Mouse (Mus musculus): Measurements from ENCODE around the gene Cpm. TPM values are rescaled to one million over a fixed set of nuclear protein-coding genes. Genes with fewer than 3 reads are reported as not detected.
A peak's percentile ranks its signal among the peaks of the same experiment; 100 is the strongest.

Gene Cpm
- polyA plus RNA-seq (2012; fragmentation: generic; extraction: Trizol), result 0.07 TPM

DNA sequence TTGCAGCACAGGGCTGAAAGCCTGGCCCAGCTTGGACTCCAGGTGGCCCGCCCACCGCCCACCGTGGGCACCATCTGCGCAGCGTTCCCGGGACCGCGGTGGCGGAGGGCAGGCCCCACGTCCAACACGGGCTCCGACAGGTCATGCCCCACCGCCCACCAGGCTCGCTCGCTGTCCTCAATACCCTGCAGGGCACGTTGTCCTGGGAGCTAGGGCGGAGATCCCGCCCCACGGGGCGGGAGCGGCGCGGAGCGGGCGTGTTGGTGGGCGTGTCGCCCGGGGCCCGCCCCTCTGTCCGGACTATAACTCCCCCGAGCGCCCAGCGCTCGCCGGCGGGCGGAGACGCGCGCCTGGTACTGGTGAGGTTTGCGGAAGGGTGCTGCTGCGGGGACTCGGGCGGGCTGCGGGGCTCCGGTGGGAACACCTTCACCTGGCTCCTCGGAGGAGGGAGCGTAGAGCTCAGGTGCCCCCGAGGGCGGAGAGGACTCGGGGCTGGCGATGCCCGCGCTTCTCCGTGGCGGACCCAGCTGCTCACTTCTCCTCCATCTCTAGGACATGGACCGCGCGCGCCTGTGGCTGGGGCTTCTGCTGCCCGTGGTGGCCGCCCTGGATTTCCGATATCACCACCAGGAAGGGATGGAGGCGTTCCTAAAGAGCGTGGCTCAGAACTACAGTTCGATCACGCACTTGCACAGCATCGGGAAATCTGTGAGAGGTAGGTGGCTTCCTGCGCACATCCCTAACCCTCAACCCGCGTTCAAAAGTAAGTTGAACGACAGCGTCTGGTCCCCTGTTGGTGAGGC, at the start of gene Cpm:
TSS of gene Cpm (plus strand) at position 332 of the 803 bp plus-strand sequence.
- peaks cover 34% of the 10 kb centered on the region for H3K27me3 ChIP-seq (ENCODE audit: control insufficient read depth, insufficient read depth, insufficient read length)

GRCm38 (mm10) chr10:117579771-117580284, 49.5 kb upstream of the Cpm start:
- Histone ChIP-seq H3K36me3 (ENCODE audit: control insufficient read depth, insufficient read depth) (no peaks in the 10 kb centered on the region), H3K27me3 (ENCODE audit: control insufficient read depth, insufficient read depth, insufficient read length) (no peaks in the 10 kb centered on the region), H3K79me2 (ENCODE audit: control insufficient read depth, insufficient read depth) (no peaks in the 10 kb centered on the region), H3K4me2 (ENCODE audit: low read depth) (no peak overlapping the region), H3K4me3 (no peak overlapping the region), H3ac (ENCODE audit: control insufficient read depth, insufficient read length) (no peak overlapping the region)
- TF ChIP-seq MYOG (IDR thresholded peaks at IDR 0.05; ENCODE audit: control insufficient read depth in 1 of 3, insufficient read depth in 1 of 3, insufficient read length in 2 of 3, low read depth in 2 of 3) (no peak), TCF12 (IDR thresholded peaks at IDR 0.05; ENCODE audit: insufficient read depth, poor library complexity, severe bottlenecking) (no peak), MAX (IDR thresholded peaks at IDR 0.05; ENCODE audit: low read depth) (no peak), MYOD1 (IDR thresholded peaks at IDR 0.05; ENCODE audit: control insufficient read depth in 1 of 3, insufficient read length in 2 of 3, low read depth in 2 of 3) (no peak), REST (IDR thresholded peaks at IDR 0.05; ENCODE audit: insufficient read depth, insufficient read length) (no peak), USF1 (IDR thresholded peaks at IDR 0.05; ENCODE audit: low read depth) (no peak), SRF (IDR thresholded peaks at IDR 0.05; ENCODE audit: control insufficient read depth, insufficient read length, low read depth) (no peak), CEBPB (IDR thresholded peaks at IDR 0.05; ENCODE audit: insufficient read depth, poor library complexity, severe bottlenecking) (no peak), E2F4 (IDR thresholded peaks at IDR 0.05; ENCODE audit: insufficient read depth) (no peak)

More for the DNA sequence above, at the start of gene Cpm:
- Histone ChIP-seq H3K4me2 (ENCODE audit: low read depth) (peak within 1 kb of the TSS; percentile 69), H3K4me3 (no peak within 1 kb of the TSS), H3ac (ENCODE audit: control insufficient read depth, insufficient read length) (no peak within 1 kb of the TSS), H3K79me2 (ENCODE audit: control insufficient read depth, insufficient read depth) (no peaks in the 10 kb centered on the region), H3K36me3 (ENCODE audit: control insufficient read depth, insufficient read depth) (no peaks in the 10 kb centered on the region)
- TF ChIP-seq REST (IDR thresholded peaks at IDR 0.05; ENCODE audit: insufficient read depth, insufficient read length), result no peak
- no peak for TF ChIP-seq POLR2AphosphoS2 (IDR thresholded peaks at IDR 0.05; ENCODE audit: insufficient read length, low read depth)
- TF ChIP-seq MAX (IDR thresholded peaks at IDR 0.05; ENCODE audit: low read depth), result no peak
- no peak for TF ChIP-seq SRF (IDR thresholded peaks at IDR 0.05; ENCODE audit: control insufficient read depth, insufficient read length, low read depth)
- TF ChIP-seq POLR2A (IDR thresholded peaks at IDR 0.05; ENCODE audit: insufficient read length, low read depth), result no peak
- peak in 1 of 3 experiments; percentile 9 for TF ChIP-seq MYOG (IDR thresholded peaks at IDR 0.05; ENCODE audit: control insufficient read depth in 1 of 3, insufficient read depth in 1 of 3, insufficient read length in 2 of 3, low read depth in 2 of 3)
- peak in 1 of 3 experiments; percentile 27 for TF ChIP-seq MYOD1 (IDR thresholded peaks at IDR 0.05; ENCODE audit: control insufficient read depth in 1 of 3, insufficient read length in 2 of 3, low read depth in 2 of 3)
- no peak for TF ChIP-seq CEBPB (IDR thresholded peaks at IDR 0.05; ENCODE audit: insufficient read depth, poor library complexity, severe bottlenecking)

- H3K36me3 ChIP-seq (ENCODE audit: control insufficient read depth, insufficient read depth), result no peaks in the 10 kb centered on the region
- H3K79me2 ChIP-seq (ENCODE audit: control insufficient read depth, insufficient read depth), result no peaks in the 10 kb centered on the region
- no peak overlapping the region for H3ac ChIP-seq (ENCODE audit: control insufficient read depth, insufficient read length)
- H3K4me3 ChIP-seq, result no peak overlapping the region
- no peaks in the 10 kb centered on the region for H3K27me3 ChIP-seq (ENCODE audit: control insufficient read depth, insufficient read depth, insufficient read length)
- TF ChIP-seq MYOG (IDR thresholded peaks at IDR 0.05; ENCODE audit: control insufficient read depth in 1 of 3, insufficient read depth in 1 of 3, insufficient read length in 2 of 3, low read depth in 2 of 3) (no peak), POLR2AphosphoS2 (IDR thresholded peaks at IDR 0.05; ENCODE audit: insufficient read length, low read depth) (no peak), REST (IDR thresholded peaks at IDR 0.05; ENCODE audit: insufficient read depth, insufficient read length) (no peak), TCF12 (IDR thresholded peaks at IDR 0.05; ENCODE audit: insufficient read depth, poor library complexity, severe bottlenecking) (no peak), MAX (IDR thresholded peaks at IDR 0.05; ENCODE audit: low read depth) (no peak), E2F4 (IDR thresholded peaks at IDR 0.05; ENCODE audit: insufficient read depth) (no peak), CEBPB (IDR thresholded peaks at IDR 0.05; ENCODE audit: insufficient read depth, poor library complexity, severe bottlenecking) (no peak), USF1 (IDR thresholded peaks at IDR 0.05; ENCODE audit: low read depth) (no peak), SRF (IDR thresholded peaks at IDR 0.05; ENCODE audit: control insufficient read depth, insufficient read length, low read depth) (no peak)
- H3K4me2 ChIP-seq (ENCODE audit: low read depth), result no peak overlapping the region
Observed at GRCm38 (mm10) chr10:117580405-117580804, 48.9 kb upstream of the Cpm start.

- Histone ChIP-seq H3ac (ENCODE audit: control insufficient read depth, insufficient read length) (no peak overlapping the region), H3K4me3 (no peak overlapping the region), H3K27me3 (ENCODE audit: control insufficient read depth, insufficient read depth, insufficient read length) (no peaks in the 10 kb centered on the region), H3K79me2 (ENCODE audit: control insufficient read depth, insufficient read depth) (no peaks in the 10 kb centered on the region), H3K4me2 (ENCODE audit: low read depth) (no peak overlapping the region), H3K36me3 (ENCODE audit: control insufficient read depth, insufficient read depth) (no peaks in the 10 kb centered on the region)
- TF ChIP-seq POLR2A (IDR thresholded peaks at IDR 0.05; ENCODE audit: insufficient read length, low read depth) (no peak), MAX (IDR thresholded peaks at IDR 0.05; ENCODE audit: low read depth) (no peak), TCF3 (IDR thresholded peaks at IDR 0.05; ENCODE audit: insufficient read length, low read depth) (no peak), SRF (IDR thresholded peaks at IDR 0.05; ENCODE audit: control insufficient read depth, insufficient read length, low read depth) (no peak), POLR2AphosphoS2 (IDR thresholded peaks at IDR 0.05; ENCODE audit: insufficient read length, low read depth) (no peak), REST (IDR thresholded peaks at IDR 0.05; ENCODE audit: insufficient read depth, insufficient read length) (no peak), USF1 (IDR thresholded peaks at IDR 0.05; ENCODE audit: low read depth) (no peak), CEBPB (IDR thresholded peaks at IDR 0.05; ENCODE audit: insufficient read depth, poor library complexity, severe bottlenecking) (no peak), MYOG (IDR thresholded peaks at IDR 0.05; ENCODE audit: control insufficient read depth in 1 of 3, insufficient read depth in 1 of 3, insufficient read length in 2 of 3, low read depth in 2 of 3) (no peak), E2F4 (IDR thresholded peaks at IDR 0.05; ENCODE audit: insufficient read depth) (no peak), TCF12 (IDR thresholded peaks at IDR 0.05; ENCODE audit: insufficient read depth, poor library complexity, severe bottlenecking) (no peak), MYOD1 (IDR thresholded peaks at IDR 0.05; ENCODE audit: control insufficient read depth in 1 of 3, insufficient read length in 2 of 3, low read depth in 2 of 3) (no peak)
Observed at GRCm38 (mm10) chr10:117581007-117581752, 48.1 kb upstream of the Cpm start.
